Mouse (Mus musculus): ENCODE results near the gene Ebf3. TPM values are rescaled to one million over a fixed set of nuclear protein-coding genes. Genes with fewer than 3 reads are reported as not detected.

The Ebf3 gene
- polyA plus RNA-seq, 1 experiment from 2014 or later: 0.73 TPM

GRCm38 (mm10) chr7:137222831-137223505, 91.3 kb downstream of the Ebf3 start:
- H3K36me3 ChIP-seq (ENCODE audit: control insufficient read depth, insufficient read depth): no peaks in the 10 kb centered on the region
- ATAC-seq: no peak
- peaks cover 51% of the 10 kb centered on the region for H3K27me3 ChIP-seq (replicated peaks; ENCODE audit: control insufficient read depth, insufficient read depth, low read length)
- no peak overlapping the region for H3K9ac ChIP-seq (replicated peaks; ENCODE audit: low read depth, low read length)
- WGBS: 88% methylated on average over 6 of the region's 6 CpGs
- H3K4me1 ChIP-seq (replicated peaks; ENCODE audit: control insufficient read depth, insufficient read depth, low read length): peaks cover 16% of the 10 kb centered on the region
- H3K9me3 ChIP-seq (ENCODE audit: control insufficient read depth, low read length): no peaks in the 10 kb centered on the region
- no peak overlapping the region for H3K4me2 ChIP-seq (ENCODE audit: low read length)
- H3K4me3 ChIP-seq (replicated peaks; ENCODE audit: low read length): no peak overlapping the region
- no peak overlapping the region for H3K27ac ChIP-seq (ENCODE audit: low read length)

GRCm38 (mm10) chr7:137221599-137221998, 92.6 kb downstream of the Ebf3 start:
- Histone ChIP-seq H3K4me3 (replicated peaks; ENCODE audit: low read length) (no peak overlapping the region), H3K9me3 (ENCODE audit: control insufficient read depth, low read length) (no peaks in the 10 kb centered on the region), H3K4me1 (replicated peaks; ENCODE audit: control insufficient read depth, insufficient read depth, low read length) (peaks cover 8% of the 10 kb centered on the region), H3K27me3 (replicated peaks; ENCODE audit: control insufficient read depth, insufficient read depth, low read length) (peaks cover 47% of the 10 kb centered on the region), H3K4me2 (ENCODE audit: low read length) (no peak overlapping the region), H3K9ac (replicated peaks; ENCODE audit: low read depth, low read length) (no peak overlapping the region), H3K27ac (ENCODE audit: low read length) (no peak overlapping the region), H3K36me3 (ENCODE audit: control insufficient read depth, insufficient read depth) (no peaks in the 10 kb centered on the region)
- ATAC-seq: peak; percentile 70
- WGBS: 11% methylated on average over 6 of the region's 6 CpGs

GRCm38 (mm10) chr7:137220436-137220835, 93.8 kb downstream of the Ebf3 start:
- H3K9ac ChIP-seq (replicated peaks; ENCODE audit: low read depth, low read length): no peak overlapping the region
- H3K27me3 ChIP-seq (replicated peaks; ENCODE audit: control insufficient read depth, insufficient read depth, low read length): peaks cover 37% of the 10 kb centered on the region
- peaks cover 8% of the 10 kb centered on the region for H3K4me1 ChIP-seq (replicated peaks; ENCODE audit: control insufficient read depth, insufficient read depth, low read length)
- no peaks in the 10 kb centered on the region for H3K9me3 ChIP-seq (ENCODE audit: control insufficient read depth, low read length)
- no peak overlapping the region for H3K4me2 ChIP-seq (ENCODE audit: low read length)
- ATAC-seq: no peak
- no peaks in the 10 kb centered on the region for H3K36me3 ChIP-seq (ENCODE audit: control insufficient read depth, insufficient read depth)
- H3K27ac ChIP-seq (ENCODE audit: low read length): no peak overlapping the region
- no peak overlapping the region for H3K4me3 ChIP-seq (replicated peaks; ENCODE audit: low read length)
- WGBS: 60% methylated on average over 4 of the region's 4 CpGs

- H3K27me3 ChIP-seq (replicated peaks; ENCODE audit: control insufficient read depth, insufficient read depth, low read length): peaks cover 37% of the 10 kb centered on the region
- 88% methylated on average over 12 of the region's 12 CpGs for WGBS
- no peak overlapping the region for H3K4me3 ChIP-seq (replicated peaks; ENCODE audit: low read length)
- ATAC-seq: no peak
- H3K4me1 ChIP-seq (replicated peaks; ENCODE audit: control insufficient read depth, insufficient read depth, low read length): peaks cover 8% of the 10 kb centered on the region
- no peaks in the 10 kb centered on the region for H3K9me3 ChIP-seq (ENCODE audit: control insufficient read depth, low read length)
- H3K36me3 ChIP-seq (ENCODE audit: control insufficient read depth, insufficient read depth): no peaks in the 10 kb centered on the region
- H3K4me2 ChIP-seq (ENCODE audit: low read length): no peak overlapping the region
- H3K27ac ChIP-seq (ENCODE audit: low read length): no peak overlapping the region
- no peak overlapping the region for H3K9ac ChIP-seq (replicated peaks; ENCODE audit: low read depth, low read length)
Observed at GRCm38 (mm10) chr7:137218706-137219105, 95.5 kb downstream of the Ebf3 start.

GRCm38 (mm10) chr7:137213444-137213843, 100.8 kb downstream of the Ebf3 start:
- no peak overlapping the region for H3K9ac ChIP-seq (replicated peaks; ENCODE audit: low read depth, low read length)
- no peak for ATAC-seq
- no peaks in the 10 kb centered on the region for H3K36me3 ChIP-seq (ENCODE audit: control insufficient read depth, insufficient read depth)
- WGBS: 90% methylated on average over 1 of the region's 1 CpGs
- no peaks in the 10 kb centered on the region for H3K9me3 ChIP-seq (ENCODE audit: control insufficient read depth, low read length)
- H3K27ac ChIP-seq (ENCODE audit: low read length): no peak overlapping the region
- peaks cover 5% of the 10 kb centered on the region; the same call in 1 of the 2 replicates for H3K4me1 ChIP-seq (replicated peaks; ENCODE audit: control insufficient read depth, insufficient read depth, low read length)
- H3K4me3 ChIP-seq (replicated peaks; ENCODE audit: low read length): no peak overlapping the region
- peaks cover 42% of the 10 kb centered on the region for H3K27me3 ChIP-seq (replicated peaks; ENCODE audit: control insufficient read depth, insufficient read depth, low read length)
- H3K4me2 ChIP-seq (ENCODE audit: low read length): no peak overlapping the region

- Histone ChIP-seq H3K36me3 (ENCODE audit: control insufficient read depth, insufficient read depth) (no peaks in the 10 kb centered on the region), H3K4me2 (ENCODE audit: low read length) (no peak overlapping the region), H3K27ac (ENCODE audit: low read length) (no peak overlapping the region), H3K9me3 (ENCODE audit: control insufficient read depth, low read length) (no peaks in the 10 kb centered on the region), H3K4me1 (replicated peaks; ENCODE audit: control insufficient read depth, insufficient read depth, low read length) (peaks cover 13% of the 10 kb centered on the region; the same call in 1 of the 2 replicates), H3K4me3 (replicated peaks; ENCODE audit: low read length) (no peak overlapping the region), H3K27me3 (replicated peaks; ENCODE audit: control insufficient read depth, insufficient read depth, low read length) (peaks cover 51% of the 10 kb centered on the region), H3K9ac (replicated peaks; ENCODE audit: low read depth, low read length) (no peak overlapping the region)
- no peak for ATAC-seq
- 64% methylated on average over 4 of the region's 4 CpGs for WGBS
Observed at GRCm38 (mm10) chr7:137211332-137211731, 102.9 kb downstream of the Ebf3 start.

- WGBS: 36% methylated on average over 15 of the region's 15 CpGs
- Histone ChIP-seq H3K27ac (ENCODE audit: low read length) (no peak overlapping the region), H3K4me1 (replicated peaks; ENCODE audit: control insufficient read depth, insufficient read depth, low read length) (peaks cover 16% of the 10 kb centered on the region; the same call in 1 of the 2 replicates), H3K9me3 (ENCODE audit: control insufficient read depth, low read length) (no peaks in the 10 kb centered on the region), H3K4me2 (ENCODE audit: low read length) (no peak overlapping the region), H3K9ac (replicated peaks; ENCODE audit: low read depth, low read length) (no peak overlapping the region), H3K36me3 (ENCODE audit: control insufficient read depth, insufficient read depth) (no peaks in the 10 kb centered on the region), H3K27me3 (replicated peaks; ENCODE audit: control insufficient read depth, insufficient read depth, low read length) (peaks cover 61% of the 10 kb centered on the region), H3K4me3 (replicated peaks; ENCODE audit: low read length) (no peak overlapping the region)
- ATAC-seq: no peak
Observed at GRCm38 (mm10) chr7:137209688-137210345, 104.4 kb downstream of the Ebf3 start.

GRCm38 (mm10) chr7:137208556-137208955, 105.7 kb downstream of the Ebf3 start:
- H3K4me3 ChIP-seq (replicated peaks; ENCODE audit: low read length): no peak overlapping the region
- no peaks in the 10 kb centered on the region for H3K9me3 ChIP-seq (ENCODE audit: control insufficient read depth, low read length)
- 73% methylated on average over 5 of the region's 5 CpGs for WGBS
- H3K4me2 ChIP-seq (ENCODE audit: low read length): no peak overlapping the region
- no peak overlapping the region for H3K9ac ChIP-seq (replicated peaks; ENCODE audit: low read depth, low read length)
- ATAC-seq: no peak
- no peaks in the 10 kb centered on the region for H3K36me3 ChIP-seq (ENCODE audit: control insufficient read depth, insufficient read depth)
- H3K4me1 ChIP-seq (replicated peaks; ENCODE audit: control insufficient read depth, insufficient read depth, low read length): peaks cover 16% of the 10 kb centered on the region; the same call in 1 of the 2 replicates
- no peak overlapping the region for H3K27ac ChIP-seq (ENCODE audit: low read length)
- peaks cover 62% of the 10 kb centered on the region for H3K27me3 ChIP-seq (replicated peaks; ENCODE audit: control insufficient read depth, insufficient read depth, low read length)

GRCm38 (mm10) chr7:137206770-137207285, 107.4 kb downstream of the Ebf3 start:
- H3K4me3 ChIP-seq (replicated peaks; ENCODE audit: low read length): no peak overlapping the region
- peaks cover 26% of the 10 kb centered on the region for H3K4me1 ChIP-seq (replicated peaks; ENCODE audit: control insufficient read depth, insufficient read depth, low read length)
- no peak for ATAC-seq
- H3K36me3 ChIP-seq (ENCODE audit: control insufficient read depth, insufficient read depth): no peaks in the 10 kb centered on the region
- WGBS: 24% methylated on average over 21 of the region's 21 CpGs
- H3K4me2 ChIP-seq (ENCODE audit: low read length): no peak overlapping the region
- H3K9me3 ChIP-seq (ENCODE audit: control insufficient read depth, low read length): no peaks in the 10 kb centered on the region
- H3K27me3 ChIP-seq (replicated peaks; ENCODE audit: control insufficient read depth, insufficient read depth, low read length): peaks cover 55% of the 10 kb centered on the region
- no peak overlapping the region for H3K27ac ChIP-seq (ENCODE audit: low read length)
- no peak overlapping the region for H3K9ac ChIP-seq (replicated peaks; ENCODE audit: low read depth, low read length)
